Mouse (Mus musculus) forebrain, embryonic 11.5 days (tissue): ENCODE measurements around the gene Col26a1. TPM values are rescaled to one million over a fixed set of nuclear protein-coding genes. Genes with fewer than 3 reads are reported as not detected.
A peak's percentile ranks its signal among the peaks of the same experiment; 100 is the strongest.

ENCODE experiments used
- ATAC-seq: fragments of 200-750 bp; cut with Nextera tagmentation; replicated peaks from 2 replicates; pipeline ENCODE4 v1.8.0; 2017; ENCODE audit warnings: moderate TSS enrichment; ENCODE audit not compliant: low FRiP score
- DNase-seq: peaks from one replicate; pipeline ENCODE4 v3.0.0-alpha.2; 2017; ENCODE audit warnings: low spot score
- H3K27ac ChIP-seq: fragments of 300-500 bp; sonication (generic); 2 replicates; pipeline ENCODE4 v1.5.1; 2014; ENCODE audit warnings: low read depth, low read length
- H3K27me3 ChIP-seq: fragments of 300-500 bp; sonication (generic); 2 replicates; pipeline ENCODE4 v1.6.1; 2014; ENCODE audit warnings: mild to moderate bottlenecking, low read length, mixed read lengths; ENCODE audit not compliant: control insufficient read depth, insufficient read depth
- H3K36me3 ChIP-seq: fragments of 300-500 bp; sonication (generic); 2 replicates; pipeline ENCODE4 v1.6.1; 2014; ENCODE audit warnings: mild to moderate bottlenecking, low read length, moderate library complexity, mixed read lengths; ENCODE audit not compliant: control insufficient read depth, insufficient read depth
- H3K4me1 ChIP-seq: fragments of 300-500 bp; sonication (generic); replicated peaks from 2 replicates; pipeline ENCODE4 v1.6.1; 2014; ENCODE audit warnings: low read length, mixed read lengths; ENCODE audit not compliant: control insufficient read depth, insufficient read depth
- H3K4me2 ChIP-seq: fragments of 300-500 bp; sonication (generic); 2 replicates; pipeline ENCODE4 v1.6.1; 2014; ENCODE audit warnings: low read depth, mild to moderate bottlenecking, low read length, moderate library complexity, mixed read lengths; ENCODE audit not compliant: severe bottlenecking
- H3K4me3 ChIP-seq: fragments of 300-500 bp; sonication (generic); 2 replicates; pipeline ENCODE4 v1.5.1; 2014; ENCODE audit warnings: low read depth, low read length
- H3K9ac ChIP-seq: fragments of 300-500 bp; sonication (generic); 2 replicates; pipeline ENCODE4 v1.6.1; 2014; ENCODE audit warnings: low read length
- H3K9me3 ChIP-seq: fragments of 300-500 bp; sonication (generic); 2 replicates; pipeline ENCODE4 v1.6.1; 2016; ENCODE audit warnings: low read length, mixed read lengths; ENCODE audit not compliant: control insufficient read depth
- WGBS: fragments of 180-500 bp; shearing (Covaris S2); extraction: QIAGEN DNeasy Blood & Tissue Kit; methylation state at CpG from one replicate; pipeline ENCODE4 v1.1.7; 2014; 5-methylcytosine and 5-hydroxymethylcytosine counted together
- polyA plus RNA-seq: library from polyadenylated mRNA; unstranded; fragments of >200 nt; fragmentation: Nextera tagmentation; extraction: Ambion mirVana; gene quantifications from 2 replicates; pipeline ENCODE4 v1.2.1, GENCODE M21; 2014

Gene Col26a1
- polyA plus RNA-seq, 1 experiment from 2014 or later: 40.6 TPM

DNA sequence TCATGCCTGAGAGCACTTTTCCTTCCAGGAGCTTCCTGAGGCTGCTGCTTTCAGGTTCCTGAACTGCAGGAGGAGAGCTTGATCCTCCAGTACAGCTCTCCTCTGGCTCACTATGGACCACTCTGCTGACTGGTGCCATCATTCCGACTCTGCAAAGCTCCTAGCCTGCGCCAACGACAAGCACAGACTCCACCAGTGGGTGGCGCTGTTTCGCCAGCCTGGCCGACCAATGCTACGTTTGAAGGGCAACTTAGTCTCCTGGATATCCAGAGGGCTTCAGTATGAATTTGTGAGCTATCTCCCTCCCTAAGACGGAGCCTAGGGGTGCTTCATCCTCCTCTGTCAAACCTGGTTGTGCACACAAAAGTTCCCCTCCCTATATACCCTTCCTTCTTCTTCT is 43.0 kb downstream of the Col26a1 start:
- ATAC-seq (no peak), DNase-seq (peak; percentile 86)
- Histone ChIP-seq H3K27ac (no peak overlapping the region), H3K4me1 (no peaks in the 10 kb centered on the region), H3K36me3 (no peaks in the 10 kb centered on the region), H3K9ac (no peak overlapping the region), H3K27me3 (no peaks in the 10 kb centered on the region), H3K9me3 (no peaks in the 10 kb centered on the region; the same call in 1 of the 2 replicates), H3K4me3 (no peak overlapping the region), H3K4me2 (no peak overlapping the region)
- WGBS: 8% methylated on average over 8 of the region's 8 CpGs

DNA sequence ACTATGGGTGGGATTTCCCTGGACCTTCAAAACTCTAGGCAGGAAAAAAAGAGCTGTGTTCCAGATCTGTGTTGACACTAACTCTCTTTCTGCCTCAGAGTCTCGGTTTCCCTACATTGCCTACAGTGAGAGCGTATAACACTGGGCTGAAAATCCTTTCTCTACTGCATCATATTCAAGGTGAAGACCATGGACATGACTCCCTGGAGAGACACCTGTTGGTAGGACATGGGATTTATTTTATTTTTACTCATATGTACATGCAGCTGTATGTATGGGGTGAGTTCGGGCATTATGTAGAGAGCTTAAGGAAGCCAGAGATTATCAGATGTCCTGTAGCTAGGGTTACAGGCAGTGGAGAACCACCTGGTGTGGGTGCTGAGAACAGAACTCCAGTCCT is 50.0 kb downstream of the Col26a1 start:
- Histone ChIP-seq H3K4me1 (no peaks in the 10 kb centered on the region), H3K36me3 (no peaks in the 10 kb centered on the region), H3K9me3 (no peaks in the 10 kb centered on the region), H3K27ac (no peak overlapping the region), H3K27me3 (no peaks in the 10 kb centered on the region), H3K4me3 (no peak overlapping the region), H3K4me2 (no peak overlapping the region), H3K9ac (no peak overlapping the region)
- ATAC-seq (no peak), DNase-seq (no peak)
- WGBS: 91% methylated on average over 3 of the region's 3 CpGs

DNA sequence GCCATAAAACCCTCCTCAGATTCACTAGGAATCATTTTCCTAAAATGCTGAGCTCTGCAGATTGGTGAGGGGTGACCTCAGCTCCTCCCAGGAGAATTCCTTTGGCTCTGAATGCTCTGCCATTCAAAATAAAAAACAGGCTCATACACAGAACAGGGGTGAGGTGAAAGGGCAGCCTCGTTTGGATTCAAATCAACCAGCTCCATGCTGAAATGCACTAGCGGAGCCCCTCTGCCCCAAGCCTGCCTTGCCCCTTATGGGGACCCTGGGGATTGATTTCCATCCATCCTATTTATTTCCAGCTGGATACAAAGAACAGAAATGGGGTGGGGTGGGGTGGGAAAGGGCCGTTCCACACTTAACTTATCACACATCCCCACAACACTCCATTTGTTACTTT is 52.9 kb downstream of the Col26a1 start:
- Histone ChIP-seq H3K4me1 (no peaks in the 10 kb centered on the region), H3K27me3 (no peaks in the 10 kb centered on the region), H3K4me2 (no peak overlapping the region), H3K9ac (no peak overlapping the region), H3K27ac (no peak overlapping the region), H3K9me3 (no peaks in the 10 kb centered on the region), H3K4me3 (no peak overlapping the region), H3K36me3 (no peaks in the 10 kb centered on the region)
- DNase-seq (no peak), ATAC-seq (no peak)
- WGBS: 66% methylated on average over 3 of the region's 3 CpGs

DNA sequence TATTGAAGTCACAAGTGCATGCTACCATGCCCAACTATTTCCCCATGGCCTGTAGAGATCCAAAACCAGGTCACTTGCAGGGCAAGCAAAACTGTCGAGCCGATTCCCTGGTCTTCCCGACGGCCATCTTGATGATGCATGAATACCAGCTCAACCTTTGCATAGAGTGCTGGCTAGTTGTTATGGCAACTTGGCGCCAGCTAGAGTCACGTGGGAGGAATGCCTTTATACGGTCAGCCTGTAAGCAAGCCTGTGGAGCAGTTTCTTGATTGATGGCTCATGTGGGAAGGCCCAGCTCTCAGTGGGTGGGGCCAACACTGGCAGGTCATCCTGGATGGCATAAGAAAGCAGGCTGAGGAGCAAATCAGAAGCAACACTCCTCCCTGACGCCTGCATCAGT is 61.0 kb downstream of the Col26a1 start:
- no peak for ATAC-seq
- 86% methylated on average over 8 of the region's 8 CpGs for WGBS

DNA sequence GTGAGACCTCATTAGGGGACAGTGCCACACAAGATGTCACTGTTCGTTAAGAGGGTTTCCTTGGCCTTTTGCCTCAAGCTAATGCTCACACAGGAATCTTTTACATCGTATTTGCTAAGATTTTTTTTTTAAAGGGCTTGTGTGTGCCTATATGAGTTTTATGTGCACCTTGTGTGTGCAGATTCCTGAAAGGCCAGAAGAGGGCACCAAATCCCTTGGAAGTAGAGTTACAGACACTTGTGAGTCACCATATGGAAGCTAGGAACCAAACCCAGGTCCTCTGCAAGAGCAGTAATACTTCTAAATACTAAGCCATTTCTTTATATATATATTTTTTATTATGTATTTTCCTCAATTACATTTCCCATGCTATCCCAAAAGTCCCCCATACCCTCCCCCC is 62.1 kb downstream of the Col26a1 start:
- 86% methylated on average over 2 of the region's 2 CpGs for WGBS
- DNase-seq (no peak), ATAC-seq (no peak)
- Histone ChIP-seq H3K9me3 (no peaks in the 10 kb centered on the region; the same call in 1 of the 2 replicates), H3K9ac (no peak overlapping the region), H3K4me1 (no peaks in the 10 kb centered on the region), H3K27me3 (no peaks in the 10 kb centered on the region), H3K4me2 (no peak overlapping the region), H3K4me3 (no peak overlapping the region), H3K27ac (no peak overlapping the region), H3K36me3 (no peaks in the 10 kb centered on the region)

More for the DNA sequence above, 61.0 kb downstream of the Col26a1 start:
- no peak for DNase-seq
- Histone ChIP-seq H3K4me3 (no peak overlapping the region), H3K4me1 (no peaks in the 10 kb centered on the region), H3K27ac (no peak overlapping the region), H3K27me3 (no peaks in the 10 kb centered on the region), H3K9me3 (no peaks in the 10 kb centered on the region; the same call in 1 of the 2 replicates), H3K4me2 (no peak overlapping the region), H3K9ac (no peak overlapping the region), H3K36me3 (no peaks in the 10 kb centered on the region)

DNA sequence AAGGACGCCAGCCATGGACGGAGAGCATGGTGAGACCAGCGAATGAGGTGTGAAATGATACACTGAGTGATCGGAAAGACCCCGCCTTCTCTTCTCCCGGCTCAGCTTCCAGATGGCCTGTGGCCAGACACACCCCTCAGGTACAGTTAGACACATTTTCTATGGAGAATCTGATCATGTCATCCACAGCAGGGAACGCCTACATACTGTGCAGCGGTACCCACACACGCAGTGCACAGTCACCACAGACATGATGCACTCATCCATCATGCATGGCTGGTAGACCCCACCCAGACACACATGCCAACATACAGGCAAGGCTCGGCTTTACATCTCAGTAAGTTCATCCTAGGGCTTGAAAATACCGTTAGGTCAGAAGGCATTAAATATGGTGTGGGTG is 63.3 kb downstream of the Col26a1 start:
- Histone ChIP-seq H3K27me3 (no peaks in the 10 kb centered on the region), H3K9me3 (no peaks in the 10 kb centered on the region; the same call in 1 of the 2 replicates), H3K36me3 (no peaks in the 10 kb centered on the region), H3K27ac (no peak overlapping the region), H3K4me3 (no peak overlapping the region), H3K4me2 (no peak overlapping the region), H3K4me1 (no peaks in the 10 kb centered on the region), H3K9ac (no peak overlapping the region)
- ATAC-seq: no peak
- DNase-seq: no peak
- 86% methylated on average over 11 of the region's 11 CpGs for WGBS

DNA sequence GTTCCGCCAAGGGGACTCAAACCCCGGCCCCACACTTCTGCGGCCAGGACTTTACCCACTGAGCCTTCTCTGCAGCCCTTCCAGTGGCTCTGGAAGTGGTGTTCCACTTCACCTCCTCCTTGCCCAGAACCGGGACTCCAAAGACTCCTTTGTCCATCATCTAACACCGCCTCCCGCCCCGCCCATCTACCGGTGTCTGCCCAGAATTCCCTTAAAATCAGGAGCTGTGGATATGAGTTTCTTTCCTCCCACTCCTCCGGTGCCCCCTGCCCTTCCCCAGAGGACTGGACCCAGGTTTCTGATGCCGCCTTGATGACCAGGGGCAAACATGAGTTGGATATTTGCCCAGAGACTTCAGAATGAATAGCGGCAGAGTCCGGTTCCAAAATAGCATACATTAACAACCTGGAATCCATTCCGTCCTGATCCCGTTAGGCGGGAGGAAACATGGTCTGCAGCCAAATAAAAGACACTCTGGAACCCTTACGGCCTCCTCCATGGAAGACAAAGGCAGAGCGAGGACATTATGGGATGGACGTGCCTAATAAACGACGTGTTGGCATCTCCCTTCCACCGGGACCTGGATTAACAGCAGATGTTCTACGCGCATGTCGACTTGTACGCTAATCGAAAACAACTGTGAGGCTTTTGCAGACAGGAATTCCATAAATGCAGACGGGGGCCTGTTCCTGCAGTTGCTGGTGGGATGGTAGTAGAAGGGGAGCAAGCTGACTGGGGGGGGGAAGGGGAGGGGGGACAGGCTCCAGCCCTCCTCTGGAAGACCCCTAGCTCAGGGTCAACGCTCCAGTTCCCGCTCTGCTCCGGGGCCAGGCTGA is 72.3 kb downstream of the Col26a1 start:
- no peak overlapping the region for H3K4me2 ChIP-seq
- H3K4me3 ChIP-seq: no peak overlapping the region
- no peak overlapping the region for H3K27ac ChIP-seq
- no peaks in the 10 kb centered on the region for H3K9me3 ChIP-seq
- H3K27me3 ChIP-seq: no peaks in the 10 kb centered on the region
- ATAC-seq (no peak), DNase-seq (peak; percentile 57)
- WGBS: 72% methylated on average over 30 of the region's 30 CpGs
- no peak overlapping the region for H3K9ac ChIP-seq
- H3K36me3 ChIP-seq: no peaks in the 10 kb centered on the region
- no peaks in the 10 kb centered on the region for H3K4me1 ChIP-seq

DNA sequence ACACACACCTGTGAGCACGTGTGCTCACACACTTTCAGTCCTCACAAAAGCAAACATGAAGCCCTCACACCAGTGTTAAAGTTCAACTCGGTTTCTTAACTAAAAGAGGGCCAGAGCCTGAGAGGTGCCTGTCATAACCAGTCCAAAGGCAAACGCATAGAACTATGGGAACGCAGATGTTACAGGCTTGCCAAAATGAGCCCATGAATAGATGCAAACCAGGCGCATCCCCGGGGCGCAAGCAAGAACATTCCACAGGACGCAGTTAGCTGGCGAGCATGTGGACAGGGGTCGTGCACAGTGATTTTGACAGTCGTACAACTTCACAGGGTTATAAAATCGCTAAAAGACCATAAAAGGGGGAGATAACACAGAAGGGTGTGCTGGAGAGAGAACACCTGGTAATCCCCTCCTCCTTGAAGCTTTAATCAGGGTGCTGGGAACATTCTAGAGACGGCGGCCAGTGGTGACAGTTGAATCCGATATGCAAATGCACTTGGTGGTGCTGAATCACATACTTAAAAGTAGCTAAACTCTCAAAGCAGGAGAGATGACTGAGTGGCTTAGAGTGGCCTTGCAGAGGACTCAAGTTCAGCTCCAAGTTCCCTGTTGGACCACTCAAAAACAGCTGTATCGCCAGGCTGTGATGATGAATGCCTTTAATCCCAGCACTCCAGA is 76.5 kb downstream of the Col26a1 start:
- no peaks in the 10 kb centered on the region for H3K36me3 ChIP-seq
- WGBS: 82% methylated on average over 16 of the region's 16 CpGs
- ATAC-seq (no peak), DNase-seq (no peak)
- H3K9ac ChIP-seq: no peak overlapping the region
- H3K27me3 ChIP-seq: no peaks in the 10 kb centered on the region
- H3K4me1 ChIP-seq: peaks cover 3% of the 10 kb centered on the region; the same call in 1 of the 2 replicates
- no peak overlapping the region for H3K4me3 ChIP-seq
- no peaks in the 10 kb centered on the region for H3K9me3 ChIP-seq
- H3K27ac ChIP-seq: no peak overlapping the region
- H3K4me2 ChIP-seq: no peak overlapping the region
